Mouse (Mus musculus) heart, postnatal 0 days (tissue): ENCODE data around the gene Olfr1467. TPM values are rescaled to one million over a fixed set of nuclear protein-coding genes. Genes with fewer than 3 reads are reported as not detected.

Experiments used
- ATAC-seq: fragments of 200-750 bp; cut with Nextera tagmentation; 2 replicates; pipeline ENCODE4 v1.8.0; 2017; ENCODE audit warnings: low read depth, moderate number of reproducible peaks, moderate library complexity; ENCODE audit not compliant: insufficient read depth
- DNase-seq: peaks from one replicate; pipeline ENCODE4 v3.0.0-alpha.2; 2016; ENCODE audit warnings: low spot score
- H3K27ac ChIP-seq: fragments of 300-500 bp; sonication (generic); 2 replicates; pipeline ENCODE4 v1.5.1; 2014; ENCODE audit warnings: low read depth, mild to moderate bottlenecking
- H3K27me3 ChIP-seq: fragments of 300-500 bp; sonication (generic); 2 replicates; pipeline ENCODE4 v1.6.1; 2014; ENCODE audit warnings: low read length, mixed read lengths; ENCODE audit not compliant: control insufficient read depth, insufficient read depth
- H3K36me3 ChIP-seq: fragments of 300-500 bp; sonication (generic); replicated peaks from 2 replicates; pipeline ENCODE4 v1.6.1; 2014; ENCODE audit warnings: low read length, mixed read lengths; ENCODE audit not compliant: control insufficient read depth, insufficient read depth
- H3K4me1 ChIP-seq: fragments of 300-500 bp; sonication (generic); 2 replicates; pipeline ENCODE4 v1.6.1; 2014; ENCODE audit warnings: antibody characterized with exemption; ENCODE audit not compliant: control insufficient read depth, insufficient read depth
- H3K4me2 ChIP-seq: fragments of 300-500 bp; sonication (generic); 2 replicates; pipeline ENCODE4 v1.6.1; 2014; ENCODE audit warnings: low read depth, mild to moderate bottlenecking, low read length, moderate library complexity
- H3K4me3 ChIP-seq: fragments of 300-500 bp; sonication (generic); 2 replicates; pipeline ENCODE4 v1.5.1; 2014; ENCODE audit warnings: low read depth, low read length
- H3K9ac ChIP-seq: fragments of 300-500 bp; sonication (generic); replicated peaks from 2 replicates; pipeline ENCODE4 v1.6.1; 2014; ENCODE audit warnings: low read depth, low read length, mixed read lengths
- H3K9me3 ChIP-seq: fragments of 300-500 bp; sonication (generic); replicated peaks from 2 replicates; pipeline ENCODE4 v1.6.1; 2016; ENCODE audit warnings: low read length; ENCODE audit not compliant: control insufficient read depth
- CTCF ChIP-seq: IDR thresholded peaks from 2 replicates; pipeline ENCODE4 v1.5.1; 2016; ENCODE audit warnings: antibody characterized with exemption, control low read depth, low read depth
- EP300 ChIP-seq: IDR thresholded peaks from 2 replicates; pipeline ENCODE4 v1.6.1; 2016; ENCODE audit warnings: antibody characterized with exemption, low read depth
- WGBS: fragments of 180-500 bp; shearing (Covaris S2); extraction: QIAGEN DNeasy Blood & Tissue Kit; methylation state at CpG from one replicate; pipeline ENCODE4 v1.1.7; 2014; 5-methylcytosine and 5-hydroxymethylcytosine counted together
- polyA plus RNA-seq: library from polyadenylated mRNA; unstranded; fragments of >200 nt; fragmentation: Nextera tagmentation; extraction: Ambion mirVana; gene quantifications from 2 replicates; pipeline ENCODE4 v1.2.1, GENCODE M21; 2015
- total RNA-seq: library from RNA; depleted of rRNA; stranded (reverse); fragments of >200 nt; gene quantifications from 2 replicates; pipeline ENCODE4 v1.2.3, GENCODE M21; 2014; ENCODE audit warnings: low replicate concordance; rRNA removed

Gene Olfr1467
- total RNA-seq (not detected in 2 replicates), polyA plus RNA-seq (not detected in 2 replicates)

GRCm38 (mm10) chr19:13361936-13362335 is at the start of gene Olfr1467:
Gene Olfr1467, plus strand, starts transcription at chr19:13362236.
- ATAC-seq (no peak), DNase-seq (no peak)
- Histone ChIP-seq H3K9me3 (peaks cover 5% of the 10 kb centered on the region), H3K4me2 (no peak within 1 kb of the TSS), H3K27me3 (no peaks in the 10 kb centered on the region), H3K4me1 (no peaks in the 10 kb centered on the region), H3K36me3 (no peaks in the 10 kb centered on the region), H3K9ac (no peak within 1 kb of the TSS), H3K27ac (no peak within 1 kb of the TSS), H3K4me3 (no peak within 1 kb of the TSS)
- 48% methylated on average over 2 of the region's 2 CpGs for WGBS
- TF ChIP-seq EP300, result no peak
- no peak for TF ChIP-seq CTCF

DNA sequence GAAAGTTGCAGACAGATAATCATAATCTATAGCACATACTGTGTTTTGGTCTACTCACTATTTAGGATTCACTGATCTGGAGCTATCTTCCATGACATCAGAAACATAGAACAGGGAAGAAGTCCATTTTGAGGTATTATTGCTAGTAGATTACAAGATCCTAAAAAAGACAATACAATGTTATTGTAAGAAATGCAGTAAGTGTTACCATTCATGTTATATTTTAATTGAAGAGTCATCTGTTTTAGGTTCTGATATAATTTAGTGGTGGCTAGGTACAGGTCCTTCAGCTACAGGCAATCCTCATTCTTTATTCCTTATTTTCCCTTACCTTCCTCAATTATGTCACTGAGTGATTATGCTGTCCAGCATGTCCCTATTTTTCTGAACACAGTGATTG is 46.6 kb upstream of the Olfr1467 start, which contains the start of gene Olfr1465:
Gene Olfr1465, minus strand, starts transcription at position 101 of the 400 bp plus-strand sequence.
- DNase-seq (no peak), ATAC-seq (no peak)
- Histone ChIP-seq H3K36me3 (no peaks in the 10 kb centered on the region), H3K4me2 (no peak within 1 kb of the TSS), H3K27ac (no peak within 1 kb of the TSS), H3K4me3 (no peak within 1 kb of the TSS), H3K27me3 (no peaks in the 10 kb centered on the region), H3K4me1 (no peaks in the 10 kb centered on the region), H3K9me3 (no peaks in the 10 kb centered on the region), H3K9ac (no peak within 1 kb of the TSS)
- no peak for TF ChIP-seq EP300
- TF ChIP-seq CTCF, result no peak

GRCm38 (mm10) chr19:13338562-13338961 is 23.5 kb upstream of the Olfr1467 start, which contains the start of gene Olfr1466:
Gene Olfr1466, plus strand, starts transcription at chr19:13338862.
- Histone ChIP-seq H3K27ac (no peak within 1 kb of the TSS), H3K4me3 (no peak within 1 kb of the TSS), H3K27me3 (no peaks in the 10 kb centered on the region), H3K4me1 (no peaks in the 10 kb centered on the region), H3K4me2 (no peak within 1 kb of the TSS), H3K9ac (no peak within 1 kb of the TSS), H3K9me3 (peaks cover 14% of the 10 kb centered on the region; the same call in 1 of the 2 replicates), H3K36me3 (no peaks in the 10 kb centered on the region)
- no peak for ATAC-seq
- TF ChIP-seq CTCF (no peak), EP300 (no peak)
- 84% methylated on average over 2 of the region's 2 CpGs for WGBS
- DNase-seq, result no peak

DNA sequence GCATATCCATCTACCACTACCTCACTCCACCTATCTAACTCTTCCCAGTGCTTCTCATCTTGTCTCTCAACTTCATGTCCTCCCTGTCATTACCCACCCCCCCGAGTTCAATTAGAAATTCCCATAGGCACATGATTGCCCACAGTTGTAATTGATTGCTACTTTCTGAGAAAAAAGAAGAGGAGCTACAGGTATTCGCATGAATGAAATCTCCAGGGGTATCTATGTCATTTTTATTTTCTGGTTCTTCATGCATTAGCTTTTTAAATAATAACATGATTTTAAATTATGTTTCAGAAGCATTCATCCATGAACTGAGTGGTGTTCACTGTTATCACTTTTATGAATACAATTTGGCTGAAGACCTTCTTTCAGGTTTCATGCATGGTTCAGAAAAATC is 45.5 kb downstream of the Olfr1467 start, which contains the start of gene Olfr1469:
Gene Olfr1469, plus strand, starts transcription at position 301 of the 400 bp plus-strand sequence.
- no peak for TF ChIP-seq CTCF
- no peak for TF ChIP-seq EP300
- DNase-seq, result no peak
- Histone ChIP-seq H3K4me1 (no peaks in the 10 kb centered on the region), H3K4me3 (no peak within 1 kb of the TSS), H3K27ac (no peak within 1 kb of the TSS), H3K9ac (no peak within 1 kb of the TSS), H3K36me3 (no peaks in the 10 kb centered on the region), H3K4me2 (no peak within 1 kb of the TSS), H3K9me3 (0 out of 2 replicates have a peak, but pooled peaks cover 4% of the 10 kb centered on the region), H3K27me3 (no peaks in the 10 kb centered on the region)
- WGBS, result 53% methylated on average over 2 of the region's 2 CpGs
- no peak for ATAC-seq

Other genes with a start within 250 kb of the Olfr1467 start
- gene Olfr1459, start 212.7 kb upstream of the Olfr1467 start, total RNA-seq, result not detected in 2 replicates
- gene Olfr1459, start 212.7 kb upstream of the Olfr1467 start, polyA plus RNA-seq, result not detected in 2 replicates
- gene Olfr1461, start 199.2 kb upstream of the Olfr1467 start, total RNA-seq, result not detected in 2 replicates
- not detected in 2 replicates for gene Olfr1461, start 199.2 kb upstream of the Olfr1467 start, polyA plus RNA-seq
- gene Olfr1462, start 176.5 kb upstream of the Olfr1467 start, total RNA-seq, result not detected in 2 replicates
- not detected in 2 replicates for gene Olfr1462, start 176.5 kb upstream of the Olfr1467 start, polyA plus RNA-seq
- not detected in 2 replicates for gene Olfr1463, start 130.9 kb upstream of the Olfr1467 start, total RNA-seq
- not detected in 2 replicates for gene Olfr1463, start 130.9 kb upstream of the Olfr1467 start, polyA plus RNA-seq
- not detected in 2 replicates for gene Olfr1465, start 46.7 kb upstream of the Olfr1467 start, total RNA-seq
- gene Olfr1465, start 46.7 kb upstream of the Olfr1467 start, polyA plus RNA-seq, result not detected in 2 replicates
- gene Olfr1466, start 23.4 kb upstream of the Olfr1467 start, total RNA-seq, result not detected in 2 replicates
- not detected in 2 replicates for gene Olfr1466, start 23.4 kb upstream of the Olfr1467 start, polyA plus RNA-seq
- not detected in 2 replicates for gene Olfr1469, start 45.6 kb downstream of the Olfr1467 start, total RNA-seq
- not detected in 2 replicates for gene Olfr1469, start 45.6 kb downstream of the Olfr1467 start, polyA plus RNA-seq
- not detected in 2 replicates for gene Olfr1471, start 81.2 kb downstream of the Olfr1467 start, total RNA-seq
- gene Olfr1471, start 81.2 kb downstream of the Olfr1467 start, polyA plus RNA-seq, result not detected in 2 replicates
- gene Olfr1472, start 93.8 kb downstream of the Olfr1467 start, total RNA-seq, result not detected in 2 replicates
- gene Olfr1472, start 93.8 kb downstream of the Olfr1467 start, polyA plus RNA-seq, result not detected in 2 replicates
- not detected in 2 replicates for gene Olfr1474, start 107.3 kb downstream of the Olfr1467 start, total RNA-seq
- not detected in 2 replicates for gene Olfr1474, start 107.3 kb downstream of the Olfr1467 start, polyA plus RNA-seq
- not detected in 2 replicates for gene Olfr1475, start 118.0 kb downstream of the Olfr1467 start, total RNA-seq
- not detected in 2 replicates for gene Olfr1475, start 118.0 kb downstream of the Olfr1467 start, polyA plus RNA-seq
- not detected in 2 replicates for gene Olfr1477, start 138.3 kb downstream of the Olfr1467 start, total RNA-seq
- not detected in 2 replicates for gene Olfr1477, start 138.3 kb downstream of the Olfr1467 start, polyA plus RNA-seq
- not detected in 2 replicates for gene Olfr1480, start 165.7 kb downstream of the Olfr1467 start, total RNA-seq
- gene Olfr1480, start 165.7 kb downstream of the Olfr1467 start, polyA plus RNA-seq, result not detected in 2 replicates
- gene Olfr1484, start 221.3 kb downstream of the Olfr1467 start, total RNA-seq, result not detected in 2 replicates
- not detected in 2 replicates for gene Olfr1484, start 221.3 kb downstream of the Olfr1467 start, polyA plus RNA-seq